Mouse (Mus musculus): ENCODE measurements around the gene Sirt4. TPM values are rescaled to one million over a fixed set of nuclear protein-coding genes. Genes with fewer than 3 reads are reported as not detected.

Sirt4 gene
- polyA plus RNA-seq (2012; rRNA removed) = 41.7 and 58.3 TPM in 2 replicates

GRCm38 (mm10) chr5:115483947-115484920 is at the start of gene Sirt4:
Gene Sirt4, minus strand, starts transcription at chr5:115484725.

GRCm38 (mm10) chr5:115506454-115507201 is 22.1 kb upstream of the Sirt4 start, which contains the start of gene Pxn:
Gene Pxn, plus strand, starts transcription at chr5:115506676.

GRCm38 (mm10) chr5:115465642-115466420 is 18.7 kb downstream of the Sirt4 start, which contains the start of gene Pla2g1b:
Gene Pla2g1b, plus strand, starts transcription at chr5:115466262.

GRCm38 (mm10) chr5:115429359-115430186 is 55.0 kb downstream of the Sirt4 start, which contains the start of gene Msi1:
Gene Msi1, plus strand, starts transcription at chr5:115429599.

Other genes with a start within 250 kb of the Sirt4 start
- 50.2 and 81.4 TPM in 2 replicates for gene Pop5, start 248.9 kb downstream of the Sirt4 start, polyA plus RNA-seq (2012; rRNA removed)
- 162 and 230 TPM in 2 replicates for gene Rnf10, start 211.8 kb downstream of the Sirt4 start, polyA plus RNA-seq (2012; rRNA removed)
- gene Coq5, start 205.1 kb downstream of the Sirt4 start, polyA plus RNA-seq (2012; rRNA removed) = 21.4 and 25.2 TPM in 2 replicates
- gene Dynll1, start 183.7 kb downstream of the Sirt4 start, polyA plus RNA-seq (2012; rRNA removed) = 765 and 1,078 TPM in 2 replicates
- 179 and 226 TPM in 2 replicates for gene Srsf9, start 157.5 kb downstream of the Sirt4 start, polyA plus RNA-seq (2012; rRNA removed)
- gene Gatc, start 143.5 kb downstream of the Sirt4 start, polyA plus RNA-seq (2012; rRNA removed) = 21.5 and 27.9 TPM in 2 replicates
- 31.4 and 31.6 TPM in 2 replicates for gene Triap1, start 143.5 kb downstream of the Sirt4 start, polyA plus RNA-seq (2012; rRNA removed)
- 811 and 1,449 TPM in 2 replicates for gene Cox6a1, start 135.7 kb downstream of the Sirt4 start, polyA plus RNA-seq (2012; rRNA removed)
- 280 and 494 TPM in 2 replicates for gene Msi1, start 55.1 kb downstream of the Sirt4 start, polyA plus RNA-seq (2012; rRNA removed)
- gene Pla2g1b, start 18.5 kb downstream of the Sirt4 start, polyA plus RNA-seq (2012; rRNA removed) = not detected in 2 replicates
- 35.1 and 46.8 TPM in 2 replicates for gene Pxn, start 22.0 kb upstream of the Sirt4 start, polyA plus RNA-seq (2012; rRNA removed)
- gene Rplp0, start 74.7 kb upstream of the Sirt4 start, polyA plus RNA-seq (2012; rRNA removed) = 2,245 and 2,728 TPM in 2 replicates
- gene Gcn1l1, start 80.5 kb upstream of the Sirt4 start, polyA plus RNA-seq (2012; rRNA removed) = 49.0 and 56.7 TPM in 2 replicates
- 56.2 and 63.9 TPM in 2 replicates for gene Rab35, start 147.2 kb upstream of the Sirt4 start, polyA plus RNA-seq (2012; rRNA removed)
- gene Bicdl1, start 246.9 kb upstream of the Sirt4 start, polyA plus RNA-seq (2012; rRNA removed) = 29.7 and 36.1 TPM in 2 replicates

All from central nervous system, embryonic 11.5 days (tissue).